Mouse (Mus musculus): ENCODE measurements at regions not wholly inside any gene's neighbourhood (a gene's known extent, or its start where the extent isn't known, plus 50 kb on each side); places are given as distances from the start of the nearest gene placed in this dataset.

DNA sequence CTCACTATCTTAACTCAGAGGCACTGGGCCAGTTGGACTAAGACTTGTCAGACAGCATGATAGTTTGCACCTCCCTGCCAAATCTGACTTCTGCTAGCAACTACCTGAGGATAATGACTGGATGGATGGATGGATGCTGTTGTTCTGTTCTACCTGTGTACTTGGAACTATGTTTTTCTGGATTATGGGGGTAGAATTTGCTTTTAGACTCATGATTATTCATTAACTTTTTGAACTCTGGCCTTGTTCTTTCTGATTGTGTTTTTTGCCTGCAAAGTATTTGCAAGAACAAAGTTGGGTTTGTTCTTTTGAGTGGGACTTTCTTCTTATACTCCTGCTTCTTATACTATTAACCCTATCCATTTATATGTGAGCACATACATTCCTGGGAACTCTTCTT, 137.1 kb upstream of the Arrdc4 start:
- H3K27me3 ChIP-seq (ENCODE audit: control insufficient read depth in 1 of 2, insufficient read depth in 2 of 2, low read length in 2 of 2), result no peaks in the 10 kb centered on the region
- no peaks in the 10 kb centered on the region for H3K4me1 ChIP-seq (ENCODE audit: control insufficient read depth in 1 of 2, insufficient read depth in 2 of 2, low read length in 2 of 2)
- no peaks in the 10 kb centered on the region for H3K36me3 ChIP-seq (ENCODE audit: control insufficient read depth in 1 of 2, insufficient read depth in 2 of 2, low read length in 2 of 2)
- TF ChIP-seq HCFC1 (IDR thresholded peaks at IDR 0.05; ENCODE audit: low read depth, low read length) (no peak), RAD21 (IDR thresholded peaks at IDR 0.05; ENCODE audit: low read depth, low read length) (no peak), MYB (IDR thresholded peaks at IDR 0.05; ENCODE audit: low read depth, low read length) (no peak), UBTF (IDR thresholded peaks at IDR 0.05; ENCODE audit: borderline replicate concordance, insufficient read depth, low read depth, low read length) (no peak), EP300 (IDR thresholded peaks at IDR 0.05; ENCODE audit: low read depth in 1 of 2, low read length in 2 of 2) (no peak), MXI1 (IDR thresholded peaks at IDR 0.05; ENCODE audit: low read depth, low read length) (no peak), MEF2A (IDR thresholded peaks at IDR 0.05; ENCODE audit: extremely low read depth, insufficient replicate concordance, low read depth, low read length, poor library complexity, severe bottlenecking) (no peak), KAT2A (conservative IDR thresholded peaks at IDR 0.05; ENCODE audit: low read depth, low read length) (no peak), JUND (IDR thresholded peaks at IDR 0.05; ENCODE audit: low read depth, low read length) (no peak), NRF1 (IDR thresholded peaks at IDR 0.05; ENCODE audit: insufficient read depth, low read depth, low read length, poor library complexity, severe bottlenecking) (no peak), POLR2AphosphoS2 (IDR thresholded peaks at IDR 0.05; ENCODE audit: low read length) (no peak), E2F4 (IDR thresholded peaks at IDR 0.05; ENCODE audit: borderline replicate concordance, low read depth, low read length) (no peak), ZKSCAN1 (IDR thresholded peaks at IDR 0.05; ENCODE audit: low read depth, low read length) (no peak), POLR2AphosphoS5 (IDR thresholded peaks at IDR 0.05; ENCODE audit: borderline replicate concordance, low read depth, low read length) (no peak), MAFK (IDR thresholded peaks at IDR 0.05; ENCODE audit: borderline replicate concordance, low read depth, low read length) (no peak), CHD2 (IDR thresholded peaks at IDR 0.05; ENCODE audit: low read length) (no peak), MAZ (IDR thresholded peaks at IDR 0.05; ENCODE audit: low read depth, low read length) (no peak), USF1 (IDR thresholded peaks at IDR 0.05; ENCODE audit: low read depth, low read length) (no peak), MAX (IDR thresholded peaks at IDR 0.05; ENCODE audit: low read length) (no peak)
- no peak overlapping the region for H3K27ac ChIP-seq (ENCODE audit: control insufficient read depth, low read depth, low read length)
- H3K9ac ChIP-seq (ENCODE audit: control insufficient read depth, low read depth, low read length, poor library complexity, severe bottlenecking), result no peak overlapping the region
- no peak for DNase-seq (ENCODE audit: low read depth, low spot score)
- H3K79me2 ChIP-seq (ENCODE audit: control insufficient read depth, insufficient read depth, low read length, poor library complexity), result no peaks in the 10 kb centered on the region
- H3K9me3 ChIP-seq (replicated peaks; ENCODE audit: insufficient read depth, low read length), result no peaks in the 10 kb centered on the region
- H3K4me3 ChIP-seq (ENCODE audit: control insufficient read depth in 1 of 2, insufficient read depth in 1 of 2, low read depth in 2 of 2, low read length in 2 of 2), result no peak overlapping the region

DNA sequence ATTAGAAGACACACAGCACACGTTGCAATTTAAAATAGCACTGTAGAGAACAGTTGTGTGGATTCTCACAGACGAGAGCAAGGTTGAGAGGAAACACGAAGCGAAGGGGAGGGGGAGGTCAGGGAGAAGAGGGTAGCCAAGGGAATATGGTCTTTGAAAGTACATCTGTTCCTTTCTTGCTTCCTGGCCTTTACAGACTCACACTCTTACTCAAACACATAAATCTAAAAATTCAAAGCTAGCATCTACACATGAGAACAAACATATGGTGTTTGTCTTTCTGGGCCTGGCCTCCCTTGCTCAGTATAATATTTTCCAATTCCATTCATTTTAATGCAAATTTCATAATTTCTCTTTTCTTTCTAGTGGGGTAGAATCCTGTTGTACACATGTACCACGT, 124.0 kb upstream of the Arrdc4 start:
- Histone ChIP-seq H3K4me3 (ENCODE audit: control insufficient read depth in 1 of 2, insufficient read depth in 1 of 2, low read depth in 2 of 2, low read length in 2 of 2) (no peak overlapping the region), H3K4me1 (ENCODE audit: control insufficient read depth in 1 of 2, insufficient read depth in 2 of 2, low read length in 2 of 2) (no peaks in the 10 kb centered on the region), H3K27me3 (ENCODE audit: control insufficient read depth in 1 of 2, insufficient read depth in 2 of 2, low read length in 2 of 2) (no peaks in the 10 kb centered on the region), H3K79me2 (ENCODE audit: control insufficient read depth, insufficient read depth, low read length, poor library complexity) (no peaks in the 10 kb centered on the region), H3K9me3 (replicated peaks; ENCODE audit: insufficient read depth, low read length) (no peaks in the 10 kb centered on the region), H3K27ac (ENCODE audit: control insufficient read depth, low read depth, low read length) (no peak overlapping the region), H3K36me3 (ENCODE audit: control insufficient read depth in 1 of 2, insufficient read depth in 2 of 2, low read length in 2 of 2) (no peaks in the 10 kb centered on the region), H3K9ac (ENCODE audit: control insufficient read depth, low read depth, low read length, poor library complexity, severe bottlenecking) (no peak overlapping the region)
- DNase-seq (ENCODE audit: low read depth, low spot score), result no peak
- TF ChIP-seq POLR2AphosphoS2 (IDR thresholded peaks at IDR 0.05; ENCODE audit: low read length), result no peak
- TF ChIP-seq RCOR1 (IDR thresholded peaks at IDR 0.05; ENCODE audit: low read depth, low read length), result no peak
- no peak for TF ChIP-seq NELFE (IDR thresholded peaks at IDR 0.05; ENCODE audit: low read depth, low read length)
- TF ChIP-seq MYB (IDR thresholded peaks at IDR 0.05; ENCODE audit: low read depth, low read length), result no peak
- TF ChIP-seq GABPA (IDR thresholded peaks at IDR 0.05; ENCODE audit: low read depth, low read length), result no peak
- TF ChIP-seq ZNF384 (IDR thresholded peaks at IDR 0.05; ENCODE audit: low read depth, low read length), result no peak
- no peak for TF ChIP-seq ETS1 (IDR thresholded peaks at IDR 0.05; ENCODE audit: low read depth, low read length)
- no peak for TF ChIP-seq SIN3A (IDR thresholded peaks at IDR 0.05; ENCODE audit: low read length)
- no peak for TF ChIP-seq POLR2A (IDR thresholded peaks at IDR 0.05; ENCODE audit: control insufficient read depth in 1 of 2, insufficient read depth in 1 of 2, low read depth in 1 of 2, low read length in 2 of 2, poor library complexity in 1 of 2)
- TF ChIP-seq TAL1 (IDR thresholded peaks at IDR 0.05; ENCODE audit: low read length), result no peak
- no peak for TF ChIP-seq MAX (IDR thresholded peaks at IDR 0.05; ENCODE audit: low read length)
- TF ChIP-seq GATA1 (IDR thresholded peaks at IDR 0.05; ENCODE audit: low read depth, low read length), result no peak

Data from MEL (cell line).